Mouse (Mus musculus): ENCODE measurements around the gene Tmem25.
A peak's percentile ranks its signal among the peaks of the same experiment; 100 is the strongest.
"Not testable (repeated sequence)": the region's sequence is repeated elsewhere in the genome, so short reads cannot be mapped to it uniquely, and the experiment has no call there.

The Tmem25 gene

DNA sequence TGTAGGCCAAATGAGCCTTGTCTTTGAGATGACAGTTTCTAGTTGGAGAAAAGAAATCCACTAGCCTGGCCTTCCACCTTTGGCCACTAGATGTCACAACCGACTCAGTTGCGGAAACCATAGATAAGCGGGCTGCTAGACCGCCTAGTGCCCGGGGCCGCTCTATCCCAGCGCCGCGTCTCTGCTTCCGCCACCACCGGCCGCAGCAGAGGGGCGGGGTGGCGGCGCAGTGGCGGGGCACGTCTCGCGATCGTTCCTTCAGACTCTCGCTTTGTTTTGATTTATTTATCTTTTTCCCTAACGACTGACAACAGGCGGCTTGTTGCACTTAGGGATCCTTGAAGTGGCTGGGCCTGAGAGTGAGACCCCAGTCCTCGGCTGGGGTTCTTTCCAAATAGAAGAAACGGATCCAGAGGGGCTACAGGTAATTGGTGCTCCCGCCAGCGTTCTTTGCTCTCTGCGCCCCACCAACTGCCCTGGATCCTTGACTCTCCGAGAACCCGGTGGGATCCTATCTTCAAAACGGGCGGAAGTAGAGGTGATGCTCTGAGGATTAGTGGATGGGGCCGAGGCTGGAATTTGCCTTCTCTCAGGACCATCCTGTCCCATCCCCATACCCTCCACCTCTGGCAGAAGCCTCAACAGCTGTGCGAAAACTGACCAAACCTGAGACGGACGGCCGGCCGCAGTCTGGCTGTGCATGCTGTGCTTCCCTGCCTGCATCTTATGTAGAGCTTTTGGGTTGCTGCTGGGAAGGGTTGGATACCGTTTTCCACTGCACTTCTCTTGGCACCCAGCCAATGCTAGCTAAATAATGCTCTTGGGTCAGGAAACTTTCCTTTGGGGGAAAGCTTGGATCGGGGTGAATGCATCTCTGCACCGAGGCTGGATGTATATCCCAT lies 26.1 kb downstream of the Tmem25 start:
- peak; percentile 72 for DNase-seq (ENCODE audit: low spot score)

GRCm38 (mm10) chr9:44772392-44772749 lies 26.7 kb downstream of the Tmem25 start:
- DNase-seq (ENCODE audit: low spot score), result no peak

- no peak for DNase-seq (ENCODE audit: low spot score)
Measured at GRCm38 (mm10) chr9:44771376-44771775, 27.7 kb downstream of the Tmem25 start.

GRCm38 (mm10) chr9:44768029-44768394 lies 31.1 kb downstream of the Tmem25 start:
- not testable (repeated sequence) for DNase-seq (ENCODE audit: low spot score)

DNA sequence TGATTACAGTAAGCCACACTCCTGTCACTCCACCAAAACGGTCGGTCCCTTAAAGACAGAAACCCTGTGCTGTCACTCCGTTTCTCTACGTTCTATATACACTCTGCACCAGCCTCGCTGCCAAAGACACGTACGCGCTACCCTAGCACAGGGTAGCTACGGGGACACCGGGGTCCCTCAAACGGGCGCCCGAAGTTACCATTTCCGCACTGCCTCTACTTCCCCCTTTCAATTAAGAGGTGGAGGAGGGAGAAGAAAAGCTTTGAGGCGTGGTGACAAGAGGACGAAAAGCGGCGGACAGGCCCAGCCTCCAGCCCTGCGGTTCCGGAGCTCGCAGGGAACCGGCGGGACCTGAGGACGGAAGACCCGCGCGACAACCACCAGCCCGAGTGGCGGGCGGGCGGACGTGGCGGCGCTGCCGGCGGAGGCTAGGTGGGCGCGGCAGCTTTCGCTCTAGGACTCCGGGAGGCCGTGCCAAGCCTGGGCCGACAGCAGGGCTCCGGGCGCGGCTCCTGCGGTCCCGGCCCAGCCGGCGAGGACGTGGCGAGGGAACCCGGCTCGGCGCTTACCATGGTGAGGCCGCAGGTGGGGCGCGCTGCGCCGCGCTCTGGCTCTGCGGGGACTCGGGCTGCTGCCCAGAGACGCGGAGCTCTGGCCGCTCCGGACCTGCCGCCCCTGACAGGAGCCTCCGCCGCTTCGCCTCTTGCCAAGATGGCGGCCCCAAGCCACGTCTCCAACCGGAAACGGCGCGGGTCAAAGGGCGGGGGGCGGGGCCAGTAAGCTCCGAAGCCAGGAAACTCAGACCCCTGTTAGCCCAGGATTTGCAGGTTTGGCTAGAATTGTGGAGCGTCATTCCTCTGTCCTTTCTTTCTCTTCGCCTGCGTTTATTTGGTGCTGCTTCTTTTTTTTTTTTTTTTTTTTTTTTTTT lies 31.7 kb downstream of the Tmem25 start, which contains the start of the genes Arcn1 and Ift46:
Gene Arcn1, minus strand, starts transcription at position 745 of the 928 bp plus-strand sequence.
Gene Ift46, plus strand, starts transcription at position 808 of the 928 bp plus-strand sequence.
- DNase-seq (ENCODE audit: low spot score), result peak; percentile 27

DNA sequence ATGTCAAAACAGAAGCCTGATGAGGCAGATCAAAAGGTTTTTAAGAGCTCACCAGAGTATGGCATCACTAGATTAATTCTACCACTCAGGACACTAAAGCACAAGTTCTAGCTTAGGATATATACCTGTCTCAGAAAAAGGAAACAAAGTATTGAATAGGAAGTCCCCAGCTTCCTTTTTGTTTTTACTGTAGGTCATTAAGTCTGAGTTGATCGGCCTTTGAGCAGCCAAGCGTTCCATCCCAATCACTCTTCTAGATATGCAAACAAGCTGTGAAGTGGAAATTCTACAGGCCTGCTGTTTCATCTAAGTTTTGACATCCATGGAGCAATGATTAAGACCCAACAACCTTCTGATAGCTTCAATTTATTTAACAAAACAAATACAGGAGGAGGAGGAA lies 38.2 kb downstream of the Tmem25 start:
- no peak for DNase-seq (ENCODE audit: low spot score)

GRCm38 (mm10) chr9:44748473-44748872 lies 50.6 kb downstream of the Tmem25 start:
- DNase-seq (ENCODE audit: low spot score), result no peak

DNA sequence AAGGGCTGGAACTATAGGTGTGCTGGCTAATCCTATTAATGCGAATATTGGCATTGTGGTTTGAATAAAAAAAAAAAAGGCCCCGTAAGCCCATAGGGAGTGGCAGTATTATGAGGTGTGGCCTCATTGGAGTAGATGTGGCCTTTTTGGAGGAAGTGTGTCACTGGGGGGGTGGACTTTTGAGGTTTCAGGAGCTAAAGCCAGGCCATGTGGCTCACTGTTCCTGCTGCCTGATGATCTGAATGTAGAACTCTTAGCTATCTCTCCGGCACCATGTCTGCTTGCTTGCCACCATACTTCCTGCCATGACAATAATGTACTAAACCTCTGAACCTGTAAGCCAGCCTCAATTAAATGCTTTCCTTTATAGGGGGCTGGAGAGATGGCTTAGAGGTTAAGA lies 51.8 kb downstream of the Tmem25 start:
- DNase-seq (ENCODE audit: low spot score), result no peak

- DNase-seq (ENCODE audit: low spot score), result no peak
Measured at GRCm38 (mm10) chr9:44746666-44747065, 52.4 kb downstream of the Tmem25 start.

GRCm38 (mm10) chr9:44745371-44745770 lies 53.7 kb downstream of the Tmem25 start:
- no peak for DNase-seq (ENCODE audit: low spot score)

Data from urinary bladder, postnatal 10 days (tissue).